Mouse (Mus musculus) midbrain, embryonic 11.5 days (tissue): ENCODE results near the gene Fxyd5. TPM values are rescaled to one million over a fixed set of nuclear protein-coding genes. Genes with fewer than 3 reads are reported as not detected.

ENCODE experiments used
- ATAC-seq: fragments of 200-750 bp; cut with Nextera tagmentation; 2 replicates; pipeline ENCODE4 v1.8.0; 2017; ENCODE audit warnings: moderate TSS enrichment, moderate library complexity; ENCODE audit not compliant: low FRiP score
- DNase-seq: peaks from one replicate; pipeline ENCODE4 v3.0.0; 2015; ENCODE audit warnings: low spot score; ENCODE audit errors: missing footprints
- H3K27ac ChIP-seq: fragments of 300-500 bp; sonication (generic); 2 replicates; pipeline ENCODE4 v1.5.1; 2014; ENCODE audit warnings: low read depth, low read length
- H3K27me3 ChIP-seq: fragments of 300-500 bp; sonication (generic); 2 replicates; pipeline ENCODE4 v1.6.1; 2014; ENCODE audit warnings: mild to moderate bottlenecking, low read length, moderate library complexity, mixed read lengths; ENCODE audit not compliant: control insufficient read depth, insufficient read depth
- H3K36me3 ChIP-seq: fragments of 300-500 bp; sonication (generic); 2 replicates; pipeline ENCODE4 v1.6.1; 2014; ENCODE audit warnings: mild to moderate bottlenecking, low read length, moderate library complexity, mixed read lengths; ENCODE audit not compliant: control insufficient read depth, insufficient read depth
- H3K4me1 ChIP-seq: fragments of 300-500 bp; sonication (generic); 2 replicates; pipeline ENCODE4 v1.6.1; 2014; ENCODE audit warnings: low read length; ENCODE audit not compliant: control insufficient read depth, insufficient read depth
- H3K4me2 ChIP-seq: fragments of 300-500 bp; sonication (generic); 2 replicates; pipeline ENCODE4 v1.6.1; 2014; ENCODE audit warnings: mild to moderate bottlenecking, moderate library complexity
- H3K4me3 ChIP-seq: fragments of 300-500 bp; sonication (generic); 2 replicates; pipeline ENCODE4 v1.5.1; 2014; ENCODE audit warnings: low read depth, low read length
- H3K9ac ChIP-seq: fragments of 300-500 bp; sonication (generic); 2 replicates; pipeline ENCODE4 v1.6.1; 2014; ENCODE audit warnings: low read length
- H3K9me3 ChIP-seq: fragments of 300-500 bp; sonication (generic); 2 replicates; pipeline ENCODE4 v1.6.1; 2016; ENCODE audit warnings: low read length; ENCODE audit not compliant: control insufficient read depth
- WGBS: fragments of 180-500 bp; shearing (Covaris S2); extraction: QIAGEN DNeasy Blood & Tissue Kit; methylation state at CpG from one replicate; pipeline ENCODE4 v1.1.7; 2014; 5-methylcytosine and 5-hydroxymethylcytosine counted together
- polyA plus RNA-seq: library from polyadenylated mRNA; unstranded; fragments of >200 nt; fragmentation: Nextera tagmentation; extraction: Ambion mirVana; gene quantifications from 2 replicates; pipeline ENCODE4 v1.2.1, GENCODE M21; 2014

Gene Fxyd5
- polyA plus RNA-seq, 1 experiment from 2014 or later, result 11.3 TPM

- H3K4me2 ChIP-seq, result peak within 1 kb of the TSS; percentile 36
- H3K4me3 ChIP-seq, result peak within 1 kb of the TSS; percentile 11
- ATAC-seq (no peak), DNase-seq (no peak)
- no peaks in the 10 kb centered on the region for H3K36me3 ChIP-seq
- peaks cover 53% of the 10 kb centered on the region for H3K27me3 ChIP-seq
- H3K4me1 ChIP-seq, result peaks cover 32% of the 10 kb centered on the region
- H3K9me3 ChIP-seq, result no peaks in the 10 kb centered on the region
- WGBS, result 1% methylated on average over 26 of the region's 28 CpGs
- no peak within 1 kb of the TSS; the same call in 1 of the 2 replicates for H3K9ac ChIP-seq
- H3K27ac ChIP-seq, result no peak within 1 kb of the TSS
Measured at GRCm38 (mm10) chr7:31051321-31052021, 9.2 kb upstream of the Fxyd5 start, which contains the start of gene Fxyd7. TSS of gene Fxyd7 (minus strand) at chr7:31051467.

- Histone ChIP-seq H3K36me3 (no peaks in the 10 kb centered on the region), H3K27ac (no peak overlapping the region), H3K27me3 (peaks cover 53% of the 10 kb centered on the region), H3K4me2 (peak overlapping the region; percentile 5), H3K4me1 (peaks cover 32% of the 10 kb centered on the region), H3K4me3 (peak overlapping the region; percentile 2), H3K9me3 (no peaks in the 10 kb centered on the region), H3K9ac (no peak overlapping the region)
- ATAC-seq (0 out of 2 replicates have a peak, but pooled peaks have one; percentile 18), DNase-seq (no peak)
- 2% methylated on average over 9 of the region's 9 CpGs for WGBS
Measured at GRCm38 (mm10) chr7:31050921-31051320, 8.6 kb upstream of the Fxyd5 start.

DNA sequence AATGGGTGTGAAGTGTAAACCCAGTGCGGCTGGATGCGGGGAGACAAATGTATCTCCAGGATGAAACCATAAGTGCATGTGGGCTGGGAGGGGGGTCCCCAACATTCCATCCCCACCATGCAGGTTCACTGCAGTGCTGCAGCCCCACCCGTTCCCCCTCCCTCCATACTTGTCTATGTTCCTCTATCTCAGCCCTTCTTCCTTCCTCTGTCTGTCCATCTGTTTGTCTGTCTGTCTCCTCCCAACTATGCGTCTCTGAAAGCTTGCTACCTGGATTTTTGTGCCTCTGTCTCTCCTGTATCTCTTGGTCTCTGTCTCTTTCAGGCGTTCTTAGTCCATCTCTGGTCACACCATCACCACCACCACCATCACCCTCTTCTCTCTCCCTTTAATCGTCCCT lies 8.2 kb upstream of the Fxyd5 start:
- Histone ChIP-seq H3K9ac (no peak overlapping the region; the same call in 1 of the 2 replicates), H3K27ac (no peak overlapping the region), H3K4me3 (peak overlapping the region; percentile 11), H3K4me1 (peaks cover 31% of the 10 kb centered on the region), H3K9me3 (no peaks in the 10 kb centered on the region), H3K4me2 (peak overlapping the region; percentile 36), H3K27me3 (peaks cover 53% of the 10 kb centered on the region), H3K36me3 (no peaks in the 10 kb centered on the region)
- ATAC-seq (no peak), DNase-seq (no peak)
- 6% methylated on average over 6 of the region's 6 CpGs for WGBS

DNA sequence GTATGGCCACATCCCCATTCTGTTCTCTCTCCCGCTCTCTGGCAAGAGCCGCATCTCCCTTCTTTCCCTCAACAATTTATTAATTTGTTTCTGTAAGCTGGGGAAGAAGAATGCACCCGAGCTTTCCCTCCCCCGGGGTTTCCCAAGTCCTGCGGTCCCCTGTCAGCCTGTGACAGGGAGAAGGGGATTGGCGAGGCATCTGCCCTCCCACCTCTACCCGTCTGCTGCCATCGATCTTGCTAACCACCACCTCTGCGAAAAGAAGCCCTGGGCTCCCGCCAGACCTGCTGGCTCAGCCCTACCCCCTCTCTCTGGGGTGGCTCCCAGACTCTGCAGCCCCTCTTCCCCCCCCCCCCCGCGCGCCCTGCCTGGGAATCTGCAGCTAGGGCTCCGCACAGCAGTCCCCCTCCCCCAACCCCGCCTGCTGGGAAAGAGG lies 7.6 kb upstream of the Fxyd5 start:
- no peak for DNase-seq
- no peak overlapping the region for H3K27ac ChIP-seq
- no peaks in the 10 kb centered on the region for H3K9me3 ChIP-seq
- ATAC-seq, result peak; percentile 53
- peak overlapping the region; percentile 11; the same call in 1 of the 2 replicates for H3K4me3 ChIP-seq
- peaks cover 53% of the 10 kb centered on the region for H3K27me3 ChIP-seq
- peaks cover 29% of the 10 kb centered on the region for H3K4me1 ChIP-seq
- 2% methylated on average over 14 of the region's 15 CpGs for WGBS
- H3K4me2 ChIP-seq, result peak overlapping the region; percentile 36
- H3K36me3 ChIP-seq, result no peaks in the 10 kb centered on the region
- peak overlapping the region; percentile 9; the same call in 1 of the 2 replicates for H3K9ac ChIP-seq

DNA sequence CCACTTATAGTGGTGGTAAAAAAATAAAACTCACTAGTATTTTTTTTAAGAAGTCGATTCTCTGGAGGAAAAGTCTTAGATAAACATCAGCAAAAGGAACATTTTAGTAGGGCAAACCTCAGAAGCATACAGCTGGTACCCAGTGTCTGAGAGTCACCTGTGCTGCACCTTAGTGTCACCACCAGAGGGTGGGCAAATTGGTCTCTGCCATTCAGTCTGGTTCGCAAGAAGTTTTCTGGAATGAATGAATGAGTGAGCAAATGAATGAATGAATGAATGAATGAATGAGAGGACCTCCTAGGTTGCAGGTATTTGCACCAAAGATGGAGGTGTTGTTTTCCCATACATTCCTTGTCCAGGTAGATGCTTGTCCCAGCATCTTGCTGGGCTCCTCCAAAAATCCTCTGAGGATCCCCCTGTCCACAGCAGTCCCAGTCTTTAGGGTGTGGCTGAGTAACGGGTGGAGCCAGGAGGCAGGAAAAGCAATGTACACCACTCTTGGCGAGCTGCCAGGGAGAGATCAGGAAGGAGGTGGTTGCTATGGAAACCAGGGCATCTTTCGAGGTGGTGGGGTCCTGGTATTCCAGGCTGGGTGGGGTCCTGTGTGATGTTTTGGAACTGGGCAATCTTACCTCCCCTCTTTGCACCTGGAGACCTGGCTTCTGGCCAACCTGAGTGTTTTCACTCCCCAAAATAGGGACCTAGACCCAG lies 7.0 kb upstream of the Fxyd5 start:
- Histone ChIP-seq H3K4me3 (no peak overlapping the region), H3K9me3 (no peaks in the 10 kb centered on the region), H3K4me2 (peak overlapping the region; percentile 36; the same call in 1 of the 2 replicates), H3K9ac (no peak overlapping the region), H3K36me3 (no peaks in the 10 kb centered on the region), H3K27me3 (peaks cover 50% of the 10 kb centered on the region), H3K4me1 (peaks cover 29% of the 10 kb centered on the region), H3K27ac (no peak overlapping the region)
- DNase-seq, result no peak
- ATAC-seq, result no peak
- 16% methylated on average over 5 of the region's 5 CpGs for WGBS

- Histone ChIP-seq H3K27me3 (peaks cover 7% of the 10 kb centered on the region), H3K36me3 (no peaks in the 10 kb centered on the region), H3K9ac (no peak overlapping the region), H3K9me3 (no peaks in the 10 kb centered on the region), H3K4me3 (peak overlapping the region; percentile 5; the same call in 1 of the 2 replicates), H3K27ac (no peak overlapping the region), H3K4me1 (no peaks in the 10 kb centered on the region), H3K4me2 (peak overlapping the region; percentile 27; the same call in 1 of the 2 replicates)
- ATAC-seq (no peak), DNase-seq (no peak)
- WGBS, result 3% methylated on average over 26 of the region's 28 CpGs
Measured at GRCm38 (mm10) chr7:31041662-31042315, 492 bp downstream of the Fxyd5 start.

- Histone ChIP-seq H3K36me3 (no peaks in the 10 kb centered on the region), H3K27ac (no peak overlapping the region), H3K4me3 (no peak overlapping the region), H3K27me3 (peaks cover 7% of the 10 kb centered on the region), H3K9me3 (no peaks in the 10 kb centered on the region), H3K9ac (no peak overlapping the region), H3K4me1 (no peaks in the 10 kb centered on the region), H3K4me2 (no peak overlapping the region)
- no peak for DNase-seq
- 42% methylated on average over 8 of the region's 8 CpGs for WGBS
- no peak for ATAC-seq
Measured at GRCm38 (mm10) chr7:31041023-31041407, 1.3 kb downstream of the Fxyd5 start.

GRCm38 (mm10) chr7:31040281-31041022 lies 1.8 kb downstream of the Fxyd5 start:
- Histone ChIP-seq H3K27ac (no peak overlapping the region), H3K36me3 (no peaks in the 10 kb centered on the region), H3K9ac (no peak overlapping the region), H3K27me3 (peaks cover 7% of the 10 kb centered on the region), H3K4me3 (no peak overlapping the region), H3K9me3 (no peaks in the 10 kb centered on the region), H3K4me1 (no peaks in the 10 kb centered on the region), H3K4me2 (no peak overlapping the region)
- DNase-seq (no peak), ATAC-seq (no peak)
- 77% methylated on average over 12 of the region's 12 CpGs for WGBS
